Mouse (Mus musculus) ES-E14 (cell line): ENCODE measurements at regions not wholly inside any gene's neighbourhood (a gene's known extent, or its start where the extent isn't known, plus 50 kb on each side); places are given as distances from the start of the nearest gene placed in this dataset.

ENCODE experiments used
- CHD2 ChIP-seq: IDR thresholded peaks from 2 replicates; pipeline ENCODE4 v1.6.1; 2014; ENCODE audit warnings: mild to moderate bottlenecking, low read depth, low read length, inconsistent platforms
- MAFK ChIP-seq: IDR thresholded peaks from 2 replicates; pipeline ENCODE4 v1.6.1; 2014; ENCODE audit warnings: mild to moderate bottlenecking, low read depth, low read length, inconsistent platforms; ENCODE audit not compliant: insufficient read depth

GRCm38 (mm10) chr6:98526882-98527440 lies 184.4 kb upstream of the Gm765 start:
- TF ChIP-seq CHD2: no peak
- no peak for TF ChIP-seq MAFK
